Mouse (Mus musculus) liver, embryonic 11.5 days (tissue): Measurements from ENCODE around the gene Cdkn2aipnl. TPM values are rescaled to one million over a fixed set of nuclear protein-coding genes. Genes with fewer than 3 reads are reported as not detected.
A peak's percentile ranks its signal among the peaks of the same experiment; 100 is the strongest.

Source experiments
- ATAC-seq: fragments of 200-750 bp; cut with Nextera tagmentation; replicated peaks from 2 replicates; pipeline ENCODE4 v1.8.0; 2017; ENCODE audit warnings: moderate number of reproducible peaks, mild to moderate bottlenecking, moderate TSS enrichment, moderate library complexity; ENCODE audit not compliant: low FRiP score
- DNase-seq: peaks from one replicate; pipeline ENCODE4 v3.0.0-alpha.2; 2017; ENCODE audit warnings: low spot score
- H3K27ac ChIP-seq: fragments of 300-500 bp; sonication (generic); 2 replicates; pipeline ENCODE4 v1.5.1; 2014; ENCODE audit warnings: mild to moderate bottlenecking, low read depth, low read length, control low read depth
- H3K27me3 ChIP-seq: fragments of 300-500 bp; sonication (generic); replicated peaks from 2 replicates; pipeline ENCODE4 v1.6.1; 2014; ENCODE audit warnings: low read length, mixed read lengths; ENCODE audit not compliant: control insufficient read depth, insufficient read depth
- H3K36me3 ChIP-seq: fragments of 300-500 bp; sonication (generic); 2 replicates; pipeline ENCODE4 v1.6.1; 2014; ENCODE audit warnings: mild to moderate bottlenecking, low read length, moderate library complexity, mixed read lengths; ENCODE audit not compliant: control insufficient read depth, insufficient read depth
- H3K4me1 ChIP-seq: fragments of 300-500 bp; sonication (generic); replicated peaks from 2 replicates; pipeline ENCODE4 v1.6.1; 2014; ENCODE audit warnings: low read length, mixed read lengths; ENCODE audit not compliant: control insufficient read depth, insufficient read depth
- H3K4me2 ChIP-seq: fragments of 300-500 bp; sonication (generic); 2 replicates; pipeline ENCODE4 v1.6.1; 2014; ENCODE audit warnings: mild to moderate bottlenecking, control low read depth, moderate library complexity
- H3K4me3 ChIP-seq: fragments of 300-500 bp; sonication (generic); 2 replicates; pipeline ENCODE4 v1.5.1; 2014; ENCODE audit warnings: low read depth, low read length, control low read depth
- H3K9ac ChIP-seq: fragments of 300-500 bp; sonication (generic); 2 replicates; pipeline ENCODE4 v1.6.1; 2014; ENCODE audit warnings: low read depth, low read length, control low read depth
- H3K9me3 ChIP-seq: fragments of 300-500 bp; sonication (generic); 2 replicates; pipeline ENCODE4 v1.6.1; 2016; ENCODE audit warnings: low read length, inconsistent platforms, mixed read lengths; ENCODE audit not compliant: control insufficient read depth
- WGBS: fragments of 180-500 bp; shearing (Covaris S2); extraction: QIAGEN DNeasy Blood & Tissue Kit; methylation state at CpG from one replicate; pipeline ENCODE4 v1.1.7; 2014; 5-methylcytosine and 5-hydroxymethylcytosine counted together
- polyA plus RNA-seq: library from polyadenylated mRNA; unstranded; fragments of >200 nt; fragmentation: Nextera tagmentation; extraction: Ambion mirVana; gene quantifications from 2 replicates; pipeline ENCODE4 v1.2.1, GENCODE M21; 2014

Cdkn2aipnl gene
- polyA plus RNA-seq, 1 experiment from 2014 or later: 114 TPM

- Histone ChIP-seq H3K27ac (peak within 1 kb of the TSS; percentile 87), H3K27me3 (no peaks in the 10 kb centered on the region), H3K9me3 (no peaks in the 10 kb centered on the region), H3K4me1 (peaks cover 14% of the 10 kb centered on the region; the same call in 1 of the 2 replicates), H3K36me3 (no peaks in the 10 kb centered on the region), H3K4me2 (peak within 1 kb of the TSS; percentile 78), H3K9ac (peak within 1 kb of the TSS; percentile 83), H3K4me3 (peak within 1 kb of the TSS; percentile 74)
- peak; percentile 92 for DNase-seq
- peak; percentile 90 for ATAC-seq
- WGBS: under 1% methylated on average over 51 of the region's 51 CpGs
Measured at GRCm38 (mm10) chr11:52003772-52004528, 36.5 kb downstream of the Cdkn2aipnl start, which contains the start of gene Cdkl3. TSS of gene Cdkl3 (plus strand) at chr11:52004221.

GRCm38 (mm10) chr11:52005586-52005985, 38.1 kb downstream of the Cdkn2aipnl start:
- H3K27me3 ChIP-seq: no peaks in the 10 kb centered on the region
- H3K4me1 ChIP-seq: peaks cover 10% of the 10 kb centered on the region; the same call in 1 of the 2 replicates
- ATAC-seq (no peak), DNase-seq (no peak)
- 42% methylated on average over 2 of the region's 2 CpGs for WGBS
- H3K36me3 ChIP-seq: no peaks in the 10 kb centered on the region
- no peak overlapping the region for H3K9ac ChIP-seq
- no peak overlapping the region for H3K27ac ChIP-seq
- H3K4me3 ChIP-seq: no peak overlapping the region
- H3K9me3 ChIP-seq: no peaks in the 10 kb centered on the region
- no peak overlapping the region for H3K4me2 ChIP-seq

GRCm38 (mm10) chr11:52011011-52011410, 43.5 kb downstream of the Cdkn2aipnl start:
- no peaks in the 10 kb centered on the region for H3K4me1 ChIP-seq

GRCm38 (mm10) chr11:52011541-52011940, 44.1 kb downstream of the Cdkn2aipnl start:
- ATAC-seq (no peak), DNase-seq (no peak)
- H3K4me2 ChIP-seq: no peak overlapping the region
- H3K27me3 ChIP-seq: no peaks in the 10 kb centered on the region
- no peak overlapping the region for H3K9ac ChIP-seq
- H3K27ac ChIP-seq: no peak overlapping the region
- no peak overlapping the region for H3K4me3 ChIP-seq
- no peaks in the 10 kb centered on the region for H3K36me3 ChIP-seq
- no peaks in the 10 kb centered on the region for H3K9me3 ChIP-seq
- 79% methylated on average over 5 of the region's 5 CpGs for WGBS
- H3K4me1 ChIP-seq: no peaks in the 10 kb centered on the region

More at GRCm38 (mm10) chr11:52011011-52011410, 43.5 kb downstream of the Cdkn2aipnl start:
- H3K27ac ChIP-seq: no peak overlapping the region
- WGBS: 85% methylated on average over 11 of the region's 11 CpGs
- no peak overlapping the region for H3K4me2 ChIP-seq
- no peak for ATAC-seq
- no peaks in the 10 kb centered on the region for H3K36me3 ChIP-seq
- DNase-seq: no peak
- no peak overlapping the region for H3K4me3 ChIP-seq
- H3K27me3 ChIP-seq: no peaks in the 10 kb centered on the region
- no peak overlapping the region for H3K9ac ChIP-seq
- no peaks in the 10 kb centered on the region for H3K9me3 ChIP-seq

GRCm38 (mm10) chr11:52018217-52018616, 50.8 kb downstream of the Cdkn2aipnl start:
- WGBS: 79% methylated on average over 9 of the region's 9 CpGs
- no peaks in the 10 kb centered on the region for H3K27me3 ChIP-seq

More at GRCm38 (mm10) chr11:52018217-52018616, 50.8 kb downstream of the Cdkn2aipnl start:
- H3K4me3 ChIP-seq: no peak overlapping the region
- H3K9me3 ChIP-seq: no peaks in the 10 kb centered on the region
- ATAC-seq (no peak), DNase-seq (no peak)
- H3K27ac ChIP-seq: no peak overlapping the region
- no peaks in the 10 kb centered on the region for H3K36me3 ChIP-seq
- no peak overlapping the region for H3K4me2 ChIP-seq
- H3K9ac ChIP-seq: no peak overlapping the region
- no peaks in the 10 kb centered on the region for H3K4me1 ChIP-seq

Other genes starting within 250 kb of the Cdkn2aipnl start
- gene Sec24a, start 204.0 kb upstream of the Cdkn2aipnl start, polyA plus RNA-seq: 16.8 and 18.1 TPM in 2 replicates
- gene Sar1b, start 204.0 kb upstream of the Cdkn2aipnl start, polyA plus RNA-seq: 110 and 122 TPM in 2 replicates
- gene Jade2, start 110.0 kb upstream of the Cdkn2aipnl start, polyA plus RNA-seq: 0.59 and 1.2 TPM in 2 replicates
- gene Ube2b, start 33.1 kb downstream of the Cdkn2aipnl start, polyA plus RNA-seq: 84.9 and 88.5 TPM in 2 replicates
- gene Cdkl3, start 36.6 kb downstream of the Cdkn2aipnl start, polyA plus RNA-seq: 3.4 and 3.8 TPM in 2 replicates
- gene Ppp2ca, start 131.0 kb downstream of the Cdkn2aipnl start, polyA plus RNA-seq: 69.4 and 76.3 TPM in 2 replicates
- gene Olfr1373, start 177.9 kb downstream of the Cdkn2aipnl start, polyA plus RNA-seq: not detected in 2 replicates
- not detected in 2 replicates for gene Olfr1371, start 246.3 kb downstream of the Cdkn2aipnl start, polyA plus RNA-seq